ENCODE assay signal across 8 mouse cellular contexts in the genomic region with DNA sequence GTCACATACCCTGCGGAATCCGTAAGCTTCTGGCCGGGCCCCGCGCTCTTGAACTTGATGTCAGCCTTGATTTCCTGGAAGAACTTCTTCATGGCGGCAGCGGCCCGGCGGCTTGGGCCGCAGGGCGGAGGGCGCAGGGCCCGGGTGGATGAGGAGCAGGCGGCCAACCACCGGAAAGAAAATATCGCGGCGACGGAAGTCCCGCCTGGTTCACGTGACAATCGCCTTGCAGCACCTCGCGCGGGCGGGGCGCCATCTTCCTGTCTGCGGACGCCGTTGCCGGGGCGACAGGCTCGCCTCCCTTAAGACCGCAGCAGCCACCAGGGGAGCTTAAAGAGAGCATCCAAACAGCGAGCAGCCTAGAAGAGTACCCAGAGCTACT. TPM values are rescaled to one million over a fixed set of nuclear protein-coding genes. Genes with fewer than 3 reads are reported as not detected.
DNase-seq lines count a peak whose midpoint lies in the region; ATAC-seq and TF ChIP-seq lines count a peak whose summit lies in the region.

Ubxn6 (minus strand) TSS at position 202 of the 382 bp plus-strand sequence.

- peak within 1 kb of the TSS; percentile 78 for H3K9ac ChIP-seq in hindbrain, postnatal 0 days (replicated peaks; ENCODE audit: low read length)

- TF ChIP-seq CTCF in gastrocnemius, adult 2 months (IDR thresholded peaks at IDR 0.05) = peak; percentile 51
- peak; percentile 68 for TF ChIP-seq CTCF in hindbrain, postnatal 0 days (IDR thresholded peaks at IDR 0.05; ENCODE audit: low read depth)
- peak; percentile 58 for TF ChIP-seq CTCF in left cerebral cortex, adult 2 months (IDR thresholded peaks at IDR 0.05)

- H3K4me1 ChIP-seq in hindbrain, postnatal 0 days (ENCODE audit: insufficient read depth, low read length) = peaks cover 5% of the 10 kb centered on the region; the same call in 1 of the 2 replicates

- H3K36me3 ChIP-seq in hindbrain, postnatal 0 days (ENCODE audit: insufficient read depth, low read length) = peaks cover 26% of the 10 kb centered on the region; the same call in 1 of the 2 replicates

- peak within 1 kb of the TSS; percentile 66 for H3K4me2 ChIP-seq in hindbrain, postnatal 0 days (ENCODE audit: low read depth, low read length)

- intact Hi-C loops in gastrocnemius, adult 2 months (cut with DNase I) = loop anchor here (5.0 kb wide), 2 partner anchors 38 to 118 kb away; partner anchors contain the start of genes Sh3gl1 and Yju2
- intact Hi-C loops in left cerebral cortex, adult 2 months (cut with DNase I) = loop anchor here (2.0 kb wide), 2 partner anchors 38 to 118 kb away; partner anchors contain the start of gene Sh3gl1

- H3K27ac ChIP-seq in gastrocnemius, adult 2 months = peak within 1 kb of the TSS; percentile 98
- peak within 1 kb of the TSS; percentile 93 for H3K27ac ChIP-seq in hindbrain, postnatal 0 days
- H3K27ac ChIP-seq in left cerebral cortex, adult 2 months = peak within 1 kb of the TSS; percentile 92

- ATAC-seq in hindbrain, postnatal 0 days = peak; percentile 61
- peak; percentile 52 for ATAC-seq in megakaryocyte, adult 5-6 weeks (ENCODE audit: poor library complexity, severe bottlenecking)

- WGBS in hindbrain, postnatal 0 days = under 1% methylated on average over 35 of the region's 35 CpGs

- DNase-seq in WW6 (ENCODE audit: low read depth, low spot score) = peak; percentile 92
- peak; percentile 95 to 96 for DNase-seq in cerebellum, postnatal 4 days (ENCODE audit: low spot score in 2 of 2)
- DNase-seq in gastrocnemius, adult 2 months = peak; percentile 99
- peak; percentile 98 for DNase-seq in hindbrain, postnatal 0 days (ENCODE audit: low spot score)
- DNase-seq in left cerebral cortex, adult 2 months (ENCODE audit: extremely low spot score in 1 of 2, low spot score in 2 of 2) = peak; percentile 97 to 98
- DNase-seq in right cerebral cortex, adult 2 months (ENCODE audit: low spot score in 2 of 2) = peak; percentile 98 to 99
- peak; percentile 98 for DNase-seq in urinary bladder, postnatal 14 days (ENCODE audit: low spot score)

- no peaks in the 10 kb centered on the region for H3K9me3 ChIP-seq in hindbrain, postnatal 0 days (ENCODE audit: low read length)

- peak within 1 kb of the TSS; percentile 97 for H3K4me3 ChIP-seq in gastrocnemius, adult 2 months
- peak within 1 kb of the TSS; percentile 79 for H3K4me3 ChIP-seq in hindbrain, postnatal 0 days (ENCODE audit: low read length)
- peak within 1 kb of the TSS; percentile 71 for H3K4me3 ChIP-seq in left cerebral cortex, adult 2 months

- H3K27me3 ChIP-seq in hindbrain, postnatal 0 days (ENCODE audit: insufficient read depth, low read length) = no peaks in the 10 kb centered on the region

RNA-seq across cellular contexts. Expression of gene Ubxn6, which starts in this region (rescaled TPM):
- total RNA-seq in gastrocnemius, adult 2 months (2021) = 10 to 100 TPM; 55.6 to 64.3 TPM
- total RNA-seq in hindbrain, postnatal 0 days (2014; rRNA removed) = 92.0 and 111 TPM in 2 replicates
- polyA plus RNA-seq in hindbrain, postnatal 0 days (2015; fragmentation: Nextera tagmentation; extraction: Ambion mirVana) = 75.2 and 77.7 TPM in 2 replicates
- total RNA-seq in left cerebral cortex, adult 2 months (2021) = 10 to 100 TPM; 91.2 to 98.3 TPM
- 12.9 and 13.2 TPM in 2 replicates for total RNA-seq in megakaryocyte, adult 5-6 weeks (2015)
- total RNA-seq in megakaryocyte, adult 5-6 weeks (2017) = 17.0 and 30.7 TPM in 2 replicates

Comparison
In these comparisons a context has a peak if more than half of its experiments do, and no peak if none do; other contexts are left out.
1. Peak in every context shown above with its lines: DNase-seq, ATAC-seq, H3K4me3 ChIP-seq and H3K27ac ChIP-seq.